Mouse (Mus musculus): ENCODE data around the gene Lclat1.
"Not testable (repeated sequence)": the region's sequence is repeated elsewhere in the genome, so short reads cannot be mapped to it uniquely, and the experiment has no call there.

The Lclat1 gene

DNA sequence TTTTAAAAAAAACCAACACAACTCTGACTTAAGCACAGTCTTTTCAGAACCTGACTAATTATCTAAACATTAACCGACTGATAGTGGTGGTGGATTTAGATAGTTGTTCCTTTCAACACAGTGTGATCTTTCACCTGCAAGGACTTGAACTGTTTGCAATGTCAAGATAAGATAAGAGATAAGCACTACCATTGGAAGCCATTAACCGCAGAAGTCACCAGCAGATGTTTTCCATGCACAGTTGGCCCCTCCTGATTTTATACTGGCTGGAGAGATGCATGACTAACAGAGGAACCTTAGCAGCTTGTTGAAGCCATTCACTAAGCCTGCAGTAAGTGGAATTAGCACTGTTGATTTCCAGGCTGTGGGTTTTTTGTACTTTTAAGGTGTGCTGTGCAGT, 34.7 kb downstream of the Lclat1 start:
- peak in 1 of 2 experiments; percentile 23 for DNase-seq

DNA sequence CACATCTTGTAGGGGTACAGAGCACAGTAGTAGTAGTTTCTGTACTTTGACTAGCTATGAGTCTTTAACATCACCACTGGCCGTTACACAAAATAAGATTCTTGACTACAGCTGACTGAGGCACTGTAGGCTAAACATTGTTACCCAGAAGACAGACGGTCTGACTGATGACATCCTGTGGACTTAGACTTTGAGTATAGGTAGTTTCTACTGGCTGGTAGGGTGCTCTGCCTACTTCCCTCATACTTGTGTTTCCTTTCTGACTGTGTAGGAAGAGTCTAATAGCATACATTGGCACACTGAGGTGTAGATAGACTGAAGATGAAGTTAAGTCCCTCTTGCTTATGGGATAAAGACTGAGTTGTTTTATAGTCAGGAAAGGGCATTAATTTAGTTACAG, 37.6 kb downstream of the Lclat1 start:
- DNase-seq, result no peak

DNA sequence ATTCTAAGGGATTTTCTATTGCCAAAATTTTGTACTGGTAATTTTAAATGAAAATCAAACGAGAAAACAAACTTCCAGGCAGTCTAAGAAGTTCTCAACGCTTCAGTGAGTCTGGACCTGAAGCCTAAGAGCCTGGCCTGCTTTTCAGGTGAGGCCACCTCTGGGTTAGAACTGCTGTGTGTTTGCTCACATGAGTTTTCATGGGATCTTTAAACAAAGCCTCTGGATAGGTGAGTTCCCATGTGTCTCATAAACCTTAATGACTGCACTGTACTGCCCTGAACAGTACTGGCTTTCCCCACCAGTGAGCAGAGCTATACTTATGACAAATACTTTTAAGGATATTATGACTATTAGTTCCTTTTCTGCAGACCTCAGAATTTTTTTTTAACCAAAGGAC, 40.8 kb downstream of the Lclat1 start:
- DNase-seq, result peak; percentile 37 to 38

DNA sequence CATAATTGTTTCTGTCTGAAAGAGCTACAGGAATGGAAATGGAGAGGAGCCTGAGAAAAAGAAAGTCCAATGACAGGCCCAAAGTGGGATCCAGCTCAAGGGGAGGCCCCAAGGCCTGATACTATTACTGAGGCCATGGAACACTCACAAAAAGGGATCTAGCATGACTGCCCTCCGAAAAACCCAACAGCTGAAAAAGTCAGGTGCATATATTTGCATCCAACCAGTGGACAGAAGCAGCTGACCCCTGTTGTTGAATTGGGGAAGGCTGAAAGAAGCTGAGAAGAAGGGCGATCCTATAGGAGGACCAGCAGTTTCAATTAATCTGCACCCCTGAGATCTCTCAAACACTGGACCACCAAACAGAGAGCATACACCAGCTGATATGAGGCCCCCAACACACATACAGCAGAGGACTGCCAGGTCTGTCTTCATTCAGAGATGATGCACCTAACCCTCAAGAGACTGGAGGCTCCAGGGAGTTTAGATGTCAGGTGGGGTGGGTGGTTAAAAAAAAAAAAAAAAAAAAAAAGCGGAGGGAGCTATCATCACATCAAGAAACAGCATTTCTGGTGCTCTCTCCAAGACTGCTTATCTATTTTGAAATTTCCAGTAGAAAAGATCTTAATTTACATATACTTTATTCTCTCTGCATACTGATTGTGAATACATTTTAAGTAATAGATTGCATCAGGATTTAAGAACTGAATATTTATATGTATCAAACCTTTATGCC, 45.2 kb downstream of the Lclat1 start:
- DNase-seq, result not testable (repeated sequence)

DNA sequence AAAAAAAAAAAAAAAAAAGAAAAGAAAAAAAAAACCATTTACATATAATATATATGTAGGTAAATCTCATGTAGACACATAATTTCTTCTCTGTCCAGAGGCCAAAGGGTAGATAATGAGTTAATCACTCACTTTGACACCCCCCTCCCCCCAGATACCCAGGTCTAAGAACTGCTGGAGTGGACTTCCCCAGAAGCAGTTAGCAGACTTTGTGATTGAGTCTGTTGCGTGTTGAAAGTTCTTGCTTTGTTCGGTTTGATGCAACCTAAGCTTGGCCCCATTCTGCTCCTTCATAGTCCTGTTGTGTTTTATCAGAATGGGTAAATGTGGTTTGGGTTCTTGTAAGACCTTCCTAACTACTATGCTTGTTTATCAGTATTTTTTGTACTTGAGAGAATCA, 45.9 kb downstream of the Lclat1 start:
- peak in 1 of 2 experiments; percentile 18 for DNase-seq

DNA sequence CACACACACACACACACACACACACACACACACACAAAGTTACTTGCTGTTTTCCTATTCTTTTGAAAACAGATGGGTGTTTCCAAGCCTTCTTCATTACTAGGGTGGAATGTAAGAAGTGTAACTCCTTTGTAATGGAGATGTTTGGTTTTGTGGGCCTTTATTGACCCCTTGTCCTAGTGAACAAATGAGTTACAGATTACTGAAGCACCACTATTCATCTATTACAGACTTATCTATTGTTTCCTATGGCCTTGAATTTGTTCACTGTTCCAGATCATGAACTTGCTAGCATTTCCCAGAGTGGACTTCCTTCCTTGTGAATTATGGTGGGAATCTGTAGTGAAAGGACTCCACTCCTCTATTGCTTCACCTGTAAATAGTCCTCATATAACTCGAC, 48.8 kb downstream of the Lclat1 start:
- no peak for DNase-seq

DNA sequence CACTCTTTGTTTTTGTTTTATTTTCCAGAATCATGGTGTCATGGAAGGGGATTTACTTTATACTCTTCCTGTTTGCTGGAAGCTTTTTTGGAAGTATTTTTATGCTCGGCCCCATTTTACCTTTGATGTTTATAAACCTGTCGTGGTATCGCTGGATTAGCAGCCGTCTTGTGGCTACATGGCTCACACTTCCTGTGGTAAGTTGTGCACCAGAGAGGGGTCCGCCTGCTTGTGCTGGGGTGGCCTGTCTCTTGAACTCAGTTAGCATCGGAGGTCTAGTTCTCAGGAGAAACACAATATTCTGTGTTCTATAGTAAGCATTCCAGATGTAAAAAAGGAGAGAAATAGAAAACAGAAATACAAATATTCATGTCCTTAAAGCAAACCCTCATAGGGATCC, 54.0 kb downstream of the Lclat1 start:
- no peak for DNase-seq

DNA sequence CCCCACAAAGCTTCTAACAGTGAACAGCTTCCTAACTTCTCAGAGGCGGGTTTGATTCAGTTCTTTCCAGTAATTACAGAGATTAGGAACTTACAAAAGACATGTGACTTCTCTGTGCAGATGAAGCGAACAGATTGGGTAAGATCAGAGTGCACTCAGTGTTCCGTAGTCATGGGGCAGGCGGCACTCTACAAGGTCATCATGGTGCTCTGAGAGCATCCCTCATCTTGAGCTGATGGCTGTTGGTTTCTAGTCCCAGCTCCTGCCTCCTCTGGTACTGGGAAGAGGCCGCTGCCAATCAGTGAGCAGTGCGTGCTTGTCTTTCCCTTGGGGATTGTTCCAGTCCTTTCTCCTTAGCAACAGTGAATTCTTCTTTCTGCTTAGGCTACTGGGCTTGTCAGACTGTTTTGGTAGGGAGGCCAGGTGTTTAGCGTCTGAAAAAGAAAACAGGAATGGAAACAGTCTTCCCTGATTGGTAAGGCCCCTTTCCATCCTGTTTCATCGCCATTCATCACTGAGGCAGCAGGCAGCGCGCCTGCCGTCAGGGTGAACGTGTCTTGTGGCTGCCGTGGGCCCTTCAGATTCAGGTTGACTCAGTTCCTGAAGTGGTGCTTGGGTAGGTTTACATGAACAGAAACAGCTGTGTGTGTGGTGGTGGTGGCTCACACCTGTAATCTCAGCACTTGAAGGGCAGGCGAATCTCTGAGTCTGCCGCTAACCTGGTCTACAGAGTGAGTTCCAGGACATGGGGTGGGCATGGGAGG, 54.8 kb downstream of the Lclat1 start:
- no peak for DNase-seq

DNA sequence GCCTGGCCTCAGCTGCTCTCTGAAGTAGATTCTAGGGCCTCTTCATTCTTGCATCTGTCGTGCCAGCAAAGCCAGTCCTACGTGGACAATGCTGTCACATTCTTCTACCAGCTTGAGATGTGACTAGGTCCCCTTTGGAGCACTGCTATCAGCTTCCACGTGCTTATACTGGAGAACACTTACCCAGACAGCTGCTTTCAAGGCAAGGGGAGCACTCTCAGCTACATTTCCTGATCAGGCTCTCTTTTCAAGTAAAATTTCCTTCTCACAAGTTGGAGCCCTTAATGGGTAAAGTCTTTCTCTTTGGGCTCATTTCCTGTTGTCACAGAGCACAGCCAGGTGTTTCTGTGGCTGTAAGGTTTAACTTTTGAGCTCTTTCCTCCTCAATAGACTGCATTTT, 55.8 kb downstream of the Lclat1 start:
- DNase-seq, result no peak

DNA sequence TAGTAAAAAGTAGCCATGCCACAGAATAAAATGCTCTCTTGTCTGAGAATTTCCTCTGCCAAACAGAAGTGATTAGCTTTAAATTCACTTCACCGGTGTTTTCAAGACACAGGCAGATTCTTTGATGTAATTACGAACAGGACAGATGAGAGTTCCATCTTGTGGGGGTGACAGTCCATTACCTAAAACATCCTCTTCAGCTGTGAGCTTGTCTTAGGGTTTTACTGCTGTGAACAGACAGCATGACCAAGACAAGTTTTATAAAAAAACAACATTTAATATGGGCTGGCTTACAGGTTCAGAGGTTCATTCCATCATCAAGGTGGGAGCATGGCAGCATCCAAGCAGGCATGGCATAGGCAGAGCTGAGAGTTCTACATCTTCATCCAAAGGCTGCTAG, 56.3 kb downstream of the Lclat1 start:
- no peak for DNase-seq

DNA sequence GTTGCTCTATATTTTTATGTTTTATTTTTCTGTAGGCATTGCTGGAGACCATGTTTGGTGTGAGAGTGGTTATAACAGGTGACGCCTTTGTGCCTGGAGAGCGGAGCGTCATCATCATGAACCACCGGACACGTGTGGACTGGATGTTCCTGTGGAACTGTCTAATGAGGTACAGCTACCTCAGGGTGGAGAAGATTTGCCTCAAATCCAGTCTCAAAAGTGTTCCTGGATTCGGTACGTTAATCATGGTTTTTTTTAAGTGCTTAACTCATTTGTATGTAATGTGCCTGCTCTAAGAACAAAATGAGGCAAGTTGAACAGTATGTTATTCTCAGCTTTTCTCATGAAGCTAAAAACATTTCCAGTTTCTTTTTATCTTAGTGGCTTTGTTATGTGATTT, 61.7 kb downstream of the Lclat1 start:
- DNase-seq, result no peak

DNA sequence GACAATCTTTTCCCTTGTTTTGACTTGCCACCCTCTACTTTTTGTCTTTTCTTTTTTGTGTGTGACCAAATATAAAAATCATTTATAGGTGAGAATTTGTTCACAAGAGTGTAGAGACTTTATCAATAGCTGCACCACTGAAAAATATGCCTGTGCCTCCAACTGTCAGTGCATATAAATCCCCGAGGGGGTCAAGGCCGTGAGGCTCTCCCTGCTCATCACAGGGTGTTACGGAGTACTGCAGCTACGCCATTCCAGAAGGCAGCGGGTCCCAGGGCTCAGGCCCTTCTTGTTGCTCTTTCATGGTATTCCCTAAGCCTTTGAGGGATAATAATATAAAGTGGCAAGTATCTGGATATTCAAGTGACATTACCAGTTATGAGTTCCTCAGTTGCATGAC, 62.4 kb downstream of the Lclat1 start:
- DNase-seq, result no peak

DNA sequence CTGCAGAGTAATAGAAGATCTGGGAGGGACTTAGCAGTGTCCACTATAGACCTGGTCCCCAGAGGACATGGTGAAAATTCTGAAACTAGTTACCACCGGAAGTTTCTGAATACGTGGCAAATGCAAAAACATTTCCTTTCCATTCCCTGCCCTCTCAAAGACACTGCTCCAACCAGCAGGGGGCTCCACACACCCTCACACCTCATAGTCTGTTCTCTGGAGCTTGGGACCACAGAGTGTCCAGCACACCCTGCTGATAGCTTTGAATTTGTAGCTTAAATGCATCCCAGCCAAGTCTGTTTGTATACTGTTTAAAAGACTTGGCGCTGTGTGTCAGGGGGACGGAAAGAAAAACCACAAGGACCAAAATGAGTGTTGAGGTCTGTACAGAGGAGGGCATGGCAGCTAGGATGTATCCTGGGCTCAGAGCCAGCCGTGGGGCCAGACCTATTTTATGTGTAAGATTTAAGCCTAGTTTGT, 66.3 kb downstream of the Lclat1 start:
- peak; percentile 56 to 78 for DNase-seq

DNA sequence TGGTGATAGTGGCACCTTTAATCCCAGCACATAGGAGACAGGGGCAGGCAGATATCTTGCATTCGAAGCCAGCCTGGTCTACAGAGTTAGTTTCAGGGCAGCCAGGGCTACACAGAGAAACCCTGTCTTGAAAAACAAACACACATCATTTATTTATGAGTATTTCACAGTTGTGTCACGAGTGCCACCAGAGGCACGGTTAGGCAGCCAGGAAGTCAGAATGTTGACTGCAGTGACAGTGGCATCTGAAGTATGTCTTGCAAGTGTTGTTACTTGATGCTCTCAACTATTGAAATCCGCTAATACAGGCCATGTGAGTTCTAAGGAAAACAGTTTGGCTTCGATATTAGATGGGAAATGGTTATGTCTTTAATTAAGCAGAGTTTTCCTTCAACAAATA, 67.9 kb downstream of the Lclat1 start:
- DNase-seq, result no peak

DNA sequence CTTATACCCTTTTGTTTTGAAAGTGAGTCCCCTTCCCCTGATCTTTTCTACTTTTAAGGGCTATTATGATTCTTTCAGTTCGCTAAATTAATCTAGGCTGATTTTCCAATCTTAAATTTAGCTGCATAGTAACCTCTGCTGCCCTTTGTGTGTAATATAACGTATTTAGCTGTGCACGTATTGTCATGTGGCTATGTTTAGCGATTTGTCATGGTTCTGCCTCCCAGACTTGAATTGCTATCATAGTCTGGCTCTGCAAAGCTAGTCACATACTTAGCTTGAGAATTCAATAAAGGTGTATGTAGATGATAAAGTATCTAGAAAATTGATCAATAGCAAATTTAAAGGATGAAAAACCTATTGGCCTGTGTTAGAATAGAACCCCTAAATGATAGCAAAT, 69.3 kb downstream of the Lclat1 start:
- DNase-seq, result no peak

DNA sequence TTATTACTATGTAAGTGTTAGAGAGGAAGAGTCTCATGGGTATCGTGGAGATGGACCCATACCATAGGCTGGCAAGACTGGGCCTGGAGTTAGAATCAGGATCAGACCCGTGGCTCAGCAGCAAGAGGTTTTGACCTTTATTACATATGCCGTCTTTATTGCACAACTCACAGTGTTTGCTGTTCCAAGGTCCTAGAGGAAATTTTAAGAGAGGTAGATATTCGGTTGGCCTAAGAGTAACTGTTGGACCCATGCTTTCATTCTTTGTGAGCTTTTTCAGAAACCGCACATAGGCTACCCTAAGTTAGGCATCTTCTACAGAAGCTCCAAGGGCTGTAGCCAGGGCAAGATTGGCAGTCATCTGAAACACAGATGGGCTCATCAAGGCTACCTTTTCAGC, 79.1 kb downstream of the Lclat1 start:
- DNase-seq, result no peak

DNA sequence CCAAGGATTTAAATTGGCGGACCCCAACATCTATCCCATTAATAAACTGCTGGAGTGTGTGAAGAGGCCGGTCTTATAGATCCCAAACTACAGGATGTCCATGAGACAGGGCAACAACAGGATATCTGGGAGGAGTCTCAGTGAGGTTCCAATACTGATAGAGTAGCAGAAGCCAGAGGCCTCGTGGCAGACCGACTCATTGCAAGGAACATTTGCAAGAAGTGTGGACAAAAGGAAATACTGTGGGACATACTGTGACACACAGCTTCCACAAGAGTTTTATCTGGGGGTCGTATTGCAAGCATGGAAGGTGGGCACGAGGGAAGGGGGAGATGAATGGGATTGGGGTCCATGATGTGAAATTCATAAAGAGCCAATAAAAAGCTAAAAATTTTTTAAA, 86.4 kb downstream of the Lclat1 start:
- DNase-seq, result peak in 1 of 2 experiments; percentile 13

DNA sequence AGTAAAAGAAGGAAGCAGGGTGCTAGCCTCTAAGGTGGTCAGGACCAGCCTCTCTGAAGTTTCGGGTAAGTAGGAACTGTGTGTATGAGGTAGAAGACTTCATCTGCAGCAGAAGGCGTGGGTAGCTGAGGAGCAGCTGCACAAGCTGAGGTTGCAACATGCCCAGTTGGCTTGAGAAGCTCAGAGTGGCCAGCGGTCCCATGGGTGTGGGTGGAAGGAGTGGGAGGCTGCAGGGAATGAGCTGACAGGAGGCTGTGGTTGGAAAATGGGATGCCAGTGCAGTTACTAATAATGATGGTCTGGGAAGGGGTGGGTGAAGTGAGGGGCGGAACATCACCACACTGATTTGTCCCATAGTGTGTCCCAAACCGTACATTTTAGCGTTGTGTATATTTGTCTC, 86.8 kb downstream of the Lclat1 start:
- no peak for DNase-seq

DNA sequence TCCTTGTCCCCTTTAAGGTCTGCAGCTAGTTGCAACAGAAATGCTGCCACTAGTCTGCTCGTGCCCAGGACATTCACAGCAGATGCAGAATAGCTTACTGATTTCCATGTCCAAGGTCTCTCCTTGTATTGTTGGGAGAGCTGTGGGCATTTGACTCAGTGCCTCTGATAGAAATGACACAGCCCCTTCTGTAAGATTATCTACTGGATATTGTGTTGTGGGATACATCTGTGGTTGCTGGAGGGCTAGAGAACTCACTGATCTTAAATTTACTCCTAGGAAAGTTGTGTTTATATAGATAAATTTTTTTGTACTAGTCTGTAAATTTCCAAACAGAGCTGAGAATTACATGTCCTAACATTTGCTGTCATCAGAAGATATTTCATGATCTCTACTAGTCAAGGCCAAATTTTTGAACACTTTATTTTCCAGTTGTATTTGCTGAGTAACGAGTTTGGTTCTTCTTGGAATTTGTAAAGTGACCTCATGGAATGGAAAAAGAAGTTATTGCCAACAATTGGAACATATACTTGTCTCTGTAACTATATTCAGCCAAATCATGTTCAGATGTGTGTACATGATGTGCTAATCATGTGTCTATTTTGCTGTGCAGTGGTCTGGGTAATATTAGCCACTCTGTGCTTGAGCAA, 87.4 kb downstream of the Lclat1 start:
- no peak for DNase-seq

DNA sequence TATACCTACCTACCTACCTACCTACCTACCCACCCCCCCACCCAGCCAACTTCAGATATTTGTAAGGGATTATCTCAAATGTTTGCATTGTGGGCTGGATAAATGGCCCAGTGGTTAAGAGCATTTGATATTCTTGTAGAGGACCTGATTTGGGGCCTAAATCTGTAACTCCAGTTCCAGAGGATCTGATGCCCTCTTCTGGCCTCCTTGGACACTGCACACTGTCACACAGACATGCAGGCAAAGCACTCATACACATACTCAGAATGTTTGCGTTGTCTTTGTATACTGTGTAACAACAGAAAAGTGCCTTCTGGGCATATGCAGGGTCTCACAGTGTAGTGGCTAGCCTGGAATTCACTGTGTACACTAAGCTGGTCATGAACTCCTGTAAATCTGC, 88.4 kb downstream of the Lclat1 start:
- DNase-seq, result peak; percentile 10 to 67

DNA sequence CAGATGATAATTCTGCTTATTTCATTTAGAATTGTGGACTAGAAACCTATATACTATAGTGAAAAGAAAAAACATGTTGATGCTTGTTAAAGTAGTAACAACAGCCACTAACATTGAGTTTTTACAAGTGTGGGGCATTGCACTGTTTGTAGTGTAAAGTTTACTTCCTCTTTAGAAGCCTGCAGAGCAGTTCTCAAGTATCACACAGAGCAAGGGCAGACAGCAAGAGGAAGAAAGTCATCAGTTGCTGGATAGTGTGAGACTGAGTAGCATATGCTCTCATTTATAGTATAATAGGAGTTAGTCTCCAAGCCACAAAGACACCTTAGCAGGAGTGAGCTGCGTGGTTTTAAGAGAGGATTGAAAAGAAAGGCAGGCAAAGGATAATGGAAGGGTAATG, 89.9 kb downstream of the Lclat1 start:
- DNase-seq, result no peak

DNA sequence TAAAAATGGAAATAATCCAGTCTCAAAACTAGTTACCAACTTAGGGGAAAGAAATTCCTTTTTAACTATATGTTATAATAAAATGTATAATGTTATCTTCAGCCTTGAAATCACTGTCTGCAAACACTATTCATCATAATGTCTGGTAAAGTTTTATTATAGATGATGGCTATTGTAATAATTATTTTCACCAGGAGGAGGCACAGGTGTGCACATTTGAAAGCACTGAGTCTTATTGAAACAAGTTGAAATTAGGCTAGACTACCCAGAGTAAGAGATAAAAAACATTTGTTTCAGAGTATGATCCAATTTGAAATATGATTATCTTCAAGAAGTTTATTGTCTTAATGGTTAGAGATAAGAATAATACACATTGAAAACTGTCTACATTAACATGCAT, 91.6 kb downstream of the Lclat1 start:
- no peak for DNase-seq

DNA sequence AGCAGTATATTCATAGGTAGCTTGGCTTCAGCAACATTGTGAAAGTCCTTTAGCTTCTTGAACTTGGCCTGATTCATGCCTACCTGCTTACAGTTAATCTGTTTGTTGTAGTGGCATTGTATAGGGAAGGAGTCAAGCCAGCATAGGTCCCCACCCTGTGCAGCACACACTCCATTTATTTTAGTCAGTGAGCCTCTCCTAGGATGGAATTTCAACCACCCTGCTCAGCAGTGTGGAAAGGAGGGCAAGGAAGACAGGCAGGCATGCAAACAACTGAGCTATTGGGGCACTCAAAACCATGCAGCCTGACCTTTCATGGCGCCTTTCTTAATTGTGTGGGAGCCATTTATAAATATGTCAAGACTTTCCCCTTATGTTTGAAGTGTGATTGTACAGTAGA, 92.6 kb downstream of the Lclat1 start:
- DNase-seq, result no peak
